Comparison of ENCODE assay signal across 32 mouse cellular contexts in the genomic region with DNA sequence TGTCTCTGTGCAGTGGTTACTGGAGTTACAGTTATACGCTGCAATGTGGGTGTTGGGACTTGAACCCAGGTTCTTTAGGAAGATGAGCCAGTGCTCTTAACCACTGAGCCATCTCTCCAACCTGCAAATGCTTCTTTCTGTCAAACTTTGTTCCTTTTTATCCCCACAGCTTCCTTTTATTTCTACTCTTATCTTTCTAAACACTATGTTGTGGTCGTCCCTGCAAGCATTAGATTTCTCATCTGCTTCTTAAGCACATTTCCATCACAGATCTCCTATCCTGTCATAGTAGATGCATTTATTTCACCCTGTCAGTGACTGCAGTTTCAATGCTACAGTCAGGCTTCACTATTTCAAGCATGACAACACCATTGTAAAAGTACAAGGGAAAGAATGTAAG.
A peak's percentile ranks its signal among the peaks of the same experiment; 100 is the strongest.
DNase-seq lines count a peak whose midpoint lies in the region; ATAC-seq and TF ChIP-seq lines count a peak whose summit lies in the region.
"Had no signal": no experiment of that assay in that cellular context is flagged by ENCODE, and none has a peak within 500 bp of the region (broad histone marks: within the 10 kb centered on the region; RNA-seq: fewer than 3 reads in every experiment).

No protein-coding gene starts in this region.

- H3K27ac ChIP-seq in MEL (ENCODE audit: control insufficient read depth, low read depth, low read length) (peak overlapping the region; percentile 90), macrophage (peak overlapping the region; percentile 72)
- H3K27ac ChIP-seq in liver, embryonic 13.5 days, result peak overlapping the region; percentile 69
- no peak overlapping the region for H3K27ac ChIP-seq in midbrain, embryonic 11.5 days (ENCODE audit: low read depth, low read length)
- H3K27ac ChIP-seq: embryonic facial prominence, embryonic 13.5 days; gastrocnemius, adult 2 months; heart, embryonic 10.5 days; hindbrain, embryonic 14.5 days; limb, embryonic 12.5 days; midbrain, embryonic 12.5 days; neural tube, embryonic 13.5 days; stomach, postnatal 0 days had no signal

- no peaks in the 10 kb centered on the region for H3K27me3 ChIP-seq in MEL (ENCODE audit: control insufficient read depth in 1 of 2, insufficient read depth in 2 of 2, low read length in 2 of 2)
- H3K27me3 ChIP-seq in liver, embryonic 13.5 days, result no peaks in the 10 kb centered on the region
- peaks cover 5% of the 10 kb centered on the region for H3K27me3 ChIP-seq in midbrain, embryonic 11.5 days (ENCODE audit: control insufficient read depth, insufficient read depth, low read length)

- H3K4me1 ChIP-seq in MEL (ENCODE audit: control insufficient read depth in 1 of 2, insufficient read depth in 2 of 2, low read length in 2 of 2), result peaks cover 15 to 29% of the 10 kb centered on the region in 2 experiments
- peaks cover 28% of the 10 kb centered on the region for H3K4me1 ChIP-seq in liver, embryonic 13.5 days (replicated peaks)
- H3K4me1 ChIP-seq in midbrain, embryonic 11.5 days (ENCODE audit: control insufficient read depth, insufficient read depth, low read length), result no peaks in the 10 kb centered on the region
- H3K4me1 ChIP-seq: embryonic facial prominence, embryonic 13.5 days; heart, embryonic 10.5 days; limb, embryonic 12.5 days; midbrain, embryonic 12.5 days; neural tube, embryonic 13.5 days had no signal

- 32% methylated on average over 2 of the region's 2 CpGs for WGBS in liver, embryonic 13.5 days (ENCODE audit: insufficient replicate concordance)
- WGBS in macrophage (ENCODE audit: missing documents), result 60% methylated on average over 2 of the region's 2 CpGs
- WGBS in midbrain, embryonic 11.5 days, result 90% methylated on average over 2 of the region's 2 CpGs

- no peak for TF ChIP-seq CTCF in MEL (IDR thresholded peaks at IDR 0.05 in 2 of 3, conservative IDR thresholded peaks at IDR 0.05 in 1 of 3; ENCODE audit: control insufficient read depth in 1 of 3, insufficient read depth in 1 of 3, low read depth in 2 of 3, low read length in 3 of 3, poor library complexity in 1 of 3, severe bottlenecking in 1 of 3)

- TF ChIP-seq EP300 in MEL (IDR thresholded peaks at IDR 0.05; ENCODE audit: low read depth in 1 of 2, low read length in 2 of 2), result peak; percentile 99 to 100

- peak; percentile 94 for DNase-seq in MEL (ENCODE audit: low read depth, low spot score)
- DNase-seq in liver, embryonic 13.5 days, result peak; percentile 28
- DNase-seq in gastrocnemius, postnatal 4 days (ENCODE audit: low spot score in 2 of 2), result no peak
- DNase-seq in lung, postnatal 25 days (ENCODE audit: low spot score), result no peak
- no peak for DNase-seq in urinary bladder, adult 18-20 months (ENCODE audit: low spot score in 2 of 2)
- DNase-seq in midbrain, embryonic 11.5 days (ENCODE audit: low spot score, missing footprints), result no peak
- DNase-seq: adrenal gland, postnatal 10 days; B cell, adult 2 months; cerebellum, adult 11-12 months; cerebellum, adult 9-11 months; gastrocnemius, adult 2 months; heart, postnatal 4 days; kidney, adult 11 months; kidney, postnatal 14 days; lung, adult 18-20 months; retina, postnatal 1 day; right cerebral cortex, postnatal 14 days; thymus, adult 2 months; thymus, postnatal 4 days had no signal

- no peaks in the 10 kb centered on the region for H3K9me3 ChIP-seq in MEL (replicated peaks; ENCODE audit: insufficient read depth, low read length)
- H3K9me3 ChIP-seq in liver, embryonic 13.5 days (replicated peaks), result no peaks in the 10 kb centered on the region
- H3K9me3 ChIP-seq in midbrain, embryonic 11.5 days (ENCODE audit: control insufficient read depth, low read length), result no peaks in the 10 kb centered on the region
- H3K9me3 ChIP-seq: embryonic facial prominence, embryonic 13.5 days; heart, embryonic 10.5 days; limb, embryonic 12.5 days; midbrain, embryonic 12.5 days; neural tube, embryonic 13.5 days had no signal

- H3K4me3 ChIP-seq in MEL (ENCODE audit: control insufficient read depth in 1 of 2, insufficient read depth in 1 of 2, low read depth in 2 of 2, low read length in 2 of 2) (peak overlapping the region in 1 of 2 experiments; percentile 31; a peak in 2 of 4 replicates), macrophage (ENCODE audit: inconsistent target) (no peak overlapping the region)
- no peak overlapping the region for H3K4me3 ChIP-seq in liver, embryonic 13.5 days (replicated peaks)
- H3K4me3 ChIP-seq in midbrain, embryonic 11.5 days (ENCODE audit: low read depth, low read length), result no peak overlapping the region
- H3K4me3 ChIP-seq: embryonic facial prominence, embryonic 13.5 days; gastrocnemius, adult 2 months; heart, embryonic 10.5 days; limb, embryonic 12.5 days; midbrain, embryonic 12.5 days; myocyte; neural tube, embryonic 13.5 days had no signal

- H3K4me2 ChIP-seq in liver, embryonic 13.5 days, result peak overlapping the region; percentile 12; the same call in 1 of the 2 replicates
- no peak overlapping the region for H3K4me2 ChIP-seq in midbrain, embryonic 11.5 days
- H3K4me2 ChIP-seq: embryonic facial prominence, embryonic 13.5 days; hindbrain, embryonic 14.5 days; limb, embryonic 12.5 days; midbrain, embryonic 12.5 days; neural tube, embryonic 13.5 days had no signal

- H3K79me2 ChIP-seq in MEL (ENCODE audit: control insufficient read depth, insufficient read depth, low read length, poor library complexity), result peaks cover 2% of the 10 kb centered on the region
- no peaks in the 10 kb centered on the region for H3K79me2 ChIP-seq in macrophage (ENCODE audit: inconsistent target)

- H3K36me3 ChIP-seq in MEL (ENCODE audit: control insufficient read depth in 1 of 2, insufficient read depth in 2 of 2, low read length in 2 of 2) (peaks cover 0 to 49% of the 10 kb centered on the region in 2 experiments; a peak in 2 of 4 replicates), macrophage (ENCODE audit: inconsistent target) (no peaks in the 10 kb centered on the region)
- H3K36me3 ChIP-seq in liver, embryonic 13.5 days, result no peaks in the 10 kb centered on the region
- no peaks in the 10 kb centered on the region for H3K36me3 ChIP-seq in midbrain, embryonic 11.5 days (ENCODE audit: control insufficient read depth, insufficient read depth, low read length)
- H3K36me3 ChIP-seq: embryonic facial prominence, embryonic 13.5 days; heart, embryonic 10.5 days; limb, embryonic 12.5 days; midbrain, embryonic 12.5 days; neural tube, embryonic 13.5 days had no signal

- H3K9ac ChIP-seq in MEL (ENCODE audit: control insufficient read depth, low read depth, low read length, poor library complexity, severe bottlenecking), result peak overlapping the region; percentile 43
- no peak overlapping the region for H3K9ac ChIP-seq in liver, embryonic 13.5 days
- no peak overlapping the region for H3K9ac ChIP-seq in midbrain, embryonic 11.5 days (ENCODE audit: low read length)
- H3K9ac ChIP-seq: embryonic facial prominence, embryonic 13.5 days; hindbrain, embryonic 14.5 days; limb, embryonic 12.5 days; midbrain, embryonic 12.5 days; neural tube, embryonic 13.5 days had no signal

- no peak for TF ChIP-seq POLR2A in MEL (IDR thresholded peaks at IDR 0.05; ENCODE audit: control insufficient read depth in 1 of 2, insufficient read depth in 1 of 2, low read depth in 1 of 2, low read length in 2 of 2, poor library complexity in 1 of 2)

- TF ChIP-seq RAD21 in MEL (IDR thresholded peaks at IDR 0.05; ENCODE audit: low read depth, low read length), result no peak

- peak; percentile 70 for ATAC-seq in common myeloid progenitor, adult 5-6 weeks (replicated peaks; ENCODE audit: low read depth, poor library complexity, severe bottlenecking)
- peak; percentile 76 for ATAC-seq in liver, embryonic 13.5 days (ENCODE audit: low read depth)
- ATAC-seq in midbrain, embryonic 11.5 days (ENCODE audit: low FRiP score), result no peak
- ATAC-seq: forebrain, embryonic 16.5 days; lung, postnatal 0 days; Patski had no signal

TF ChIP-seq in MEL, 35 proteins besides CTCF, POLR2A, EP300 and RAD21:
- no peak for TF ChIP-seq ZC3H11A (IDR thresholded peaks at IDR 0.05; ENCODE audit: low read depth, low read length)
- TF ChIP-seq TCF12 (IDR thresholded peaks at IDR 0.05; ENCODE audit: low read depth, low read length), result peak; percentile 100
- TF ChIP-seq E2F4 (IDR thresholded peaks at IDR 0.05; ENCODE audit: borderline replicate concordance, low read depth, low read length), result no peak; the same call in 1 of the 2 replicates
- TF ChIP-seq KAT2A (conservative IDR thresholded peaks at IDR 0.05; ENCODE audit: low read depth, low read length), result no peak
- peak; percentile 99 for TF ChIP-seq GATA1 (IDR thresholded peaks at IDR 0.05; ENCODE audit: low read depth, low read length)
- no peak for TF ChIP-seq GABPA (IDR thresholded peaks at IDR 0.05; ENCODE audit: low read depth, low read length)
- no peak for TF ChIP-seq USF1 (IDR thresholded peaks at IDR 0.05; ENCODE audit: low read depth, low read length)
- TF ChIP-seq CHD1 (IDR thresholded peaks at IDR 0.05; ENCODE audit: low read depth, low read length), result no peak
- no peak for TF ChIP-seq NELFE (IDR thresholded peaks at IDR 0.05; ENCODE audit: low read depth, low read length)
- peak; percentile 95 for TF ChIP-seq SIN3A (IDR thresholded peaks at IDR 0.05; ENCODE audit: low read length)
- no peak for TF ChIP-seq POLR2AphosphoS2 (IDR thresholded peaks at IDR 0.05; ENCODE audit: low read length)
- peak; percentile 96 for TF ChIP-seq RCOR1 (IDR thresholded peaks at IDR 0.05; ENCODE audit: low read depth, low read length)
- TF ChIP-seq MAFK (IDR thresholded peaks at IDR 0.05; ENCODE audit: borderline replicate concordance, low read depth, low read length), result peak; percentile 93
- TF ChIP-seq ZKSCAN1 (IDR thresholded peaks at IDR 0.05; ENCODE audit: low read depth, low read length), result no peak
- peak; percentile 58 for TF ChIP-seq MXI1 (IDR thresholded peaks at IDR 0.05; ENCODE audit: low read depth, low read length)
- no peak for TF ChIP-seq ELF1 (IDR thresholded peaks at IDR 0.05; ENCODE audit: low read depth, low read length)
- no peak for TF ChIP-seq MYB (IDR thresholded peaks at IDR 0.05; ENCODE audit: low read depth, low read length)
- TF ChIP-seq MYC (IDR thresholded peaks at IDR 0.05; ENCODE audit: low read depth, low read length), result peak; percentile 85; the same call in 1 of the 2 replicates
- TF ChIP-seq SMC3 (IDR thresholded peaks at IDR 0.05; ENCODE audit: low read depth, low read length), result 0 out of 2 replicates have a peak, but pooled peaks have one; percentile 5
- TF ChIP-seq TBP (IDR thresholded peaks at IDR 0.05; ENCODE audit: low read depth, low read length), result peak; percentile 96
- no peak for TF ChIP-seq NRF1 (IDR thresholded peaks at IDR 0.05; ENCODE audit: insufficient read depth, low read depth, low read length, poor library complexity, severe bottlenecking)
- TF ChIP-seq ETS1 (IDR thresholded peaks at IDR 0.05; ENCODE audit: low read depth, low read length), result peak; percentile 95
- TF ChIP-seq TAL1 (IDR thresholded peaks at IDR 0.05; ENCODE audit: low read length), result peak; percentile 99

Comparison
In these comparisons a context has a peak if more than half of its experiments do, and no peak if none do; other contexts are left out.
1. DNase-seq: peak in MEL (single experiment) and liver, embryonic 13.5 days (single experiment); none in gastrocnemius, postnatal 4 days (0 of 2), lung, postnatal 25 days (single experiment), urinary bladder, adult 18-20 months (0 of 2) and midbrain, embryonic 11.5 days (single experiment).